Mouse (Mus musculus) testis, adult 2 months (tissue): ENCODE data around the gene Atxn1.

Experiments used
- CTCF ChIP-seq: fragments of 200-500 bp; IDR thresholded peaks from 2 replicates; pipeline ENCODE4 v1.5.1; 2012; ENCODE audit warnings: low read depth, mild to moderate bottlenecking, inconsistent platforms, low read length, moderate library complexity; ENCODE audit not compliant: control insufficient read depth, insufficient read depth, insufficient replicate concordance
- POLR2A ChIP-seq: fragments of 200-500 bp; IDR thresholded peaks from 2 replicates; pipeline ENCODE4 v1.6.1; 2012; ENCODE audit warnings: low read depth, mild to moderate bottlenecking, inconsistent platforms, low read length, moderate library complexity; ENCODE audit not compliant: control insufficient read depth

GRCm38 (mm10) chr13:45923086-45923485 is 41.7 kb downstream of the Atxn1 start:
- TF ChIP-seq CTCF (no peak), POLR2A (no peak)
